Mouse (Mus musculus) embryonic facial prominence, embryonic 14.5 days (tissue): ENCODE measurements at regions not wholly inside any gene's neighbourhood (a gene's known extent, or its start where the extent isn't known, plus 50 kb on each side); places are given as distances from the start of the nearest gene placed in this dataset.

Experiments used
- ATAC-seq: fragments of 200-750 bp; cut with Nextera tagmentation; 2 replicates; pipeline ENCODE4 v1.8.0; 2017; ENCODE audit warnings: low read depth, moderate number of reproducible peaks, moderate TSS enrichment
- DNase-seq: peaks from one replicate; pipeline ENCODE4 v3.0.0-alpha.2; 2015; ENCODE audit warnings: low spot score
- H3K27ac ChIP-seq: fragments of 300-500 bp; sonication (generic); replicated peaks from 2 replicates; pipeline ENCODE4 v1.5.1; 2014; ENCODE audit warnings: low read depth, mild to moderate bottlenecking, low read length, moderate library complexity
- H3K27me3 ChIP-seq: fragments of 300-500 bp; sonication (generic); replicated peaks from 2 replicates; pipeline ENCODE4 v1.6.1; 2014; ENCODE audit warnings: low read length; ENCODE audit not compliant: control insufficient read depth, insufficient read depth
- H3K36me3 ChIP-seq: fragments of 300-500 bp; sonication (generic); 2 replicates; pipeline ENCODE4 v1.6.1; 2014; ENCODE audit warnings: low read length, mixed read lengths; ENCODE audit not compliant: control insufficient read depth, insufficient read depth
- H3K4me1 ChIP-seq: fragments of 300-500 bp; sonication (generic); 2 replicates; pipeline ENCODE4 v1.6.1; 2014; ENCODE audit warnings: antibody characterized with exemption, low read length; ENCODE audit not compliant: control insufficient read depth, insufficient read depth
- H3K4me2 ChIP-seq: fragments of 300-500 bp; sonication (generic); 2 replicates; pipeline ENCODE4 v1.6.1; 2014; ENCODE audit warnings: low read depth, mild to moderate bottlenecking, low read length, moderate library complexity, mixed read lengths
- H3K4me3 ChIP-seq: fragments of 300-500 bp; sonication (generic); 2 replicates; pipeline ENCODE4 v1.5.1; 2014; ENCODE audit warnings: low read depth, mild to moderate bottlenecking, low read length
- H3K9ac ChIP-seq: fragments of 300-500 bp; sonication (generic); 2 replicates; pipeline ENCODE4 v1.6.1; 2014; ENCODE audit warnings: low read depth, mild to moderate bottlenecking, low read length, moderate library complexity, mixed read lengths
- H3K9me3 ChIP-seq: fragments of 300-500 bp; sonication (generic); 2 replicates; pipeline ENCODE4 v1.6.1; 2016; ENCODE audit warnings: low read length; ENCODE audit not compliant: control insufficient read depth
- WGBS: fragments of 180-500 bp; shearing (Covaris S2); extraction: QIAGEN DNeasy Blood & Tissue Kit; methylation state at CpG from one replicate; pipeline ENCODE4 v1.1.7; 2014; 5-methylcytosine and 5-hydroxymethylcytosine counted together

DNA sequence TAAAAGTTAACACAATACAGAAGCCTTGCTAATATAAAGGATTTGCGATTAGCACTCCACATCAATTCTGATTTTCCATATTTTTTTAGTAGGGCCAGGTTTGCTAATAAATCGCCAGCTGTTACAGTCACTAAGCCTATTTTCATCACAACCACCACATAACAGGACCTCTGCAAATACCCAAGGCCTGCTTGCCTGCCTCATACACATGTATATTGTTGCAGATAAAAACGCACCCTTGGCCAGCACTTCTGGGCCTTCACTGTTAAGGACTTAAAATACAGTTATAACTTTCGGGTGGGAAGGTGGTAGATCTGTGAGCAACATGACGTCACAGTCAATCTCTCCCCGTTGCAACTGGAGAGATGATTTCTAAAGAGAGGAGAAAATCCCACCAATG lies 197.7 kb upstream of the Eya4 start:
- peak overlapping the region; percentile 23; the same call in 1 of the 2 replicates for H3K9ac ChIP-seq
- no peak overlapping the region for H3K4me3 ChIP-seq
- ATAC-seq (no peak), DNase-seq (no peak)
- peak overlapping the region; percentile 69 for H3K27ac ChIP-seq
- no peaks in the 10 kb centered on the region for H3K36me3 ChIP-seq
- H3K4me2 ChIP-seq, result no peak overlapping the region
- H3K9me3 ChIP-seq, result no peaks in the 10 kb centered on the region
- peaks cover 17% of the 10 kb centered on the region for H3K4me1 ChIP-seq
- 63% methylated on average over 6 of the region's 6 CpGs for WGBS
- H3K27me3 ChIP-seq, result no peaks in the 10 kb centered on the region

DNA sequence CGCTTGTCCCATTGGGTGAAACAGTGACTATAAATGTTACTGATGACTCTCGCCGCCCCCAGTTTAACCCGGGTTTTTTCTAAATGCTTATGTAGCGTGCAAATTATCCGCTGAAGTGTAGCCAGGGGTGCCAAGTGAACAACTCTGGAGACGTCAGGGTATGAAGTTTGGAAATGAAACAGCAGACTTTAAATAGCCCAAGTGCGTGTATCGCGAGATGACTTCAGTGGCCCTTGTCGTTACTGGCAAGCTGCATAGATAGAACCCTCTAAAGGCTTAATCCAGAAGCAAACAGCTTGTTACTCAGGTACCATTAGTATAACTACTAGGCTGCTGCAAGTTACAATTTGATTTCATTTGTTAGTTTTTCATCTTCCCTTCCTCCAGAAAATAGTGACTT lies 192.1 kb upstream of the Eya4 start:
- no peaks in the 10 kb centered on the region for H3K27me3 ChIP-seq
- no peak overlapping the region for H3K4me3 ChIP-seq

GRCm38 (mm10) chr10:23541914-23542313 lies 191.3 kb upstream of the Eya4 start:
- no peaks in the 10 kb centered on the region for H3K4me1 ChIP-seq
- WGBS, result 41% methylated on average over 5 of the region's 5 CpGs
- no peak for DNase-seq
- no peaks in the 10 kb centered on the region for H3K36me3 ChIP-seq
- no peak for ATAC-seq
- no peaks in the 10 kb centered on the region for H3K27me3 ChIP-seq
- H3K9ac ChIP-seq, result no peak overlapping the region
- H3K27ac ChIP-seq, result no peak overlapping the region
- no peaks in the 10 kb centered on the region for H3K9me3 ChIP-seq
- no peak overlapping the region for H3K4me2 ChIP-seq
- no peak overlapping the region for H3K4me3 ChIP-seq

More for the DNA sequence above, 192.1 kb upstream of the Eya4 start:
- peaks cover 3% of the 10 kb centered on the region; the same call in 1 of the 2 replicates for H3K4me1 ChIP-seq
- DNase-seq, result no peak
- H3K4me2 ChIP-seq, result no peak overlapping the region
- H3K27ac ChIP-seq, result no peak overlapping the region
- WGBS, result 78% methylated on average over 11 of the region's 11 CpGs
- H3K9me3 ChIP-seq, result no peaks in the 10 kb centered on the region
- no peaks in the 10 kb centered on the region for H3K36me3 ChIP-seq
- ATAC-seq, result no peak
- H3K9ac ChIP-seq, result no peak overlapping the region

- Histone ChIP-seq H3K4me1 (no peaks in the 10 kb centered on the region), H3K27me3 (no peaks in the 10 kb centered on the region), H3K36me3 (no peaks in the 10 kb centered on the region), H3K4me2 (no peak overlapping the region), H3K4me3 (no peak overlapping the region), H3K27ac (no peak overlapping the region), H3K9ac (no peak overlapping the region), H3K9me3 (no peaks in the 10 kb centered on the region)
- DNase-seq (no peak), ATAC-seq (no peak)
These were observed 184.1 kb upstream of the Eya4 start for GRCm38 (mm10) chr10:23534636-23535035.

GRCm38 (mm10) chr10:23531964-23532758 lies 181.6 kb upstream of the Eya4 start:
- ATAC-seq (no peak), DNase-seq (no peak)
- Histone ChIP-seq H3K9me3 (no peaks in the 10 kb centered on the region), H3K4me1 (no peaks in the 10 kb centered on the region), H3K9ac (no peak overlapping the region), H3K27me3 (no peaks in the 10 kb centered on the region), H3K36me3 (no peaks in the 10 kb centered on the region), H3K27ac (no peak overlapping the region), H3K4me3 (no peak overlapping the region), H3K4me2 (no peak overlapping the region)
- WGBS, result 82% methylated on average over 17 of the region's 17 CpGs

DNA sequence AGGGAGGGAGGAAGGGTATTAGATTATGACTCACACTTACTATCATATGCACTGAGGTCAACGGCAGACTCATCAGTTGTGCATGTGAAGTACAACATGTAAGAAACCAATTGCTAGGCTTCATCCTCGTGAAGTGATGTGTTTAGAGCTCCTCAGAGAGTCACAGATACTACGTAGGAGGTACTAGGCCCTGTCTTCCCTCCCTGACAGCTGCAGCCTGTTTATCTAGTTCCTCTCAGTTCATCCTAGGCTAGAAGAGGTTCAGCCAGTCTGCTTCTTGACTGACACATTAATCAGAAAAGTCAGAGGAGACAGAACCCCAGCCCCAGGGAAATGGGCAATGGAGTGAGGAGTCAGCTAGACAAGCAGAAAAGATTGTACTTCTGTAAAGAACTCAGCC lies 180.1 kb upstream of the Eya4 start:
- Histone ChIP-seq H3K36me3 (no peaks in the 10 kb centered on the region), H3K27me3 (no peaks in the 10 kb centered on the region), H3K9ac (no peak overlapping the region), H3K9me3 (no peaks in the 10 kb centered on the region), H3K27ac (no peak overlapping the region), H3K4me1 (no peaks in the 10 kb centered on the region), H3K4me3 (no peak overlapping the region), H3K4me2 (no peak overlapping the region)
- 67% methylated on average over 3 of the region's 3 CpGs for WGBS
- DNase-seq (no peak), ATAC-seq (no peak)

GRCm38 (mm10) chr10:23526796-23527195 lies 176.2 kb upstream of the Eya4 start:
- Histone ChIP-seq H3K9ac (no peak overlapping the region), H3K4me3 (no peak overlapping the region), H3K36me3 (no peaks in the 10 kb centered on the region), H3K27me3 (no peaks in the 10 kb centered on the region), H3K9me3 (no peaks in the 10 kb centered on the region), H3K27ac (no peak overlapping the region), H3K4me1 (no peaks in the 10 kb centered on the region), H3K4me2 (no peak overlapping the region)
- no peak for ATAC-seq
- DNase-seq, result no peak

DNA sequence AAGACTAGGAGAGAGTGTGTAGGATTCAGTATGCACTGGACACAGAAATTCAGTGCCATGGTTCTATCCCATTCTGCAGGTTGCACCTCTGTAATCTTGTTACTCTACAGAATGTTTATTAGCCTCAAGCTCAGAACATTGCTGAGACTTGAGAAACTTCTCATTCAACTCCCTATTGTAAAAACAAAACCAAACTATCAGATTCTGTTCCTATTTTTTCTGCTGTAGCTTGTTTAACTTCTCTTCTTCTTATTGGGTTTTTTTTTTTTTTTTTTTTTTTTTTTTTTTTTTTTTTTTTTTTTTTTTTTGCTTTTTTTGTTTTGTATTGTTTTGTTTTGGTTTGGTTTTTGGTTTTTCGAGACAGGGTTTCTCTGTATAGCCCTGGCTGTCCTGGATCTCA lies 172.1 kb upstream of the Eya4 start:
- Histone ChIP-seq H3K4me2 (no peak overlapping the region), H3K27ac (no peak overlapping the region), H3K4me3 (no peak overlapping the region), H3K36me3 (no peaks in the 10 kb centered on the region), H3K9me3 (no peaks in the 10 kb centered on the region), H3K27me3 (no peaks in the 10 kb centered on the region), H3K4me1 (no peaks in the 10 kb centered on the region), H3K9ac (no peak overlapping the region)
- ATAC-seq (no peak), DNase-seq (no peak)
- WGBS, result 69% methylated on average over 1 of the region's 1 CpGs

DNA sequence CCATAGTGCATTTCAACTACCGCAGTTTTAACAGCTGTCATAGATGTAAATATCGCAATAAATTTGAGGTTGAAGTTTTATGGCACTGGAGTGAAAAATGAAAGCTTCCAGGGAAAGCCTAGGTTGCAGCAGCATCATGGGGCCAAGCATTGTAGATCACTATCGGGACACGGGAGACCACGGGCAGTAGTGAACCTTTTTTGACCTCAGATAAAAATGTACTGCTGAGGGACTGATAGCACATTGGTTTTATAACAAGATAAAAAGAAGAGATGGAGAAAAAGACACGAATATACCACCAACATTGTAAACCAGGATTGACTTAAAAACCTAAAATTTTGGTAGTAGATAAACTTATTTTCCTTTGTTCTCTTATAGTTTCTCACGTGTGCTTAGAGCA lies 143.1 kb upstream of the Eya4 start:
- ATAC-seq, result no peak
- 77% methylated on average over 7 of the region's 7 CpGs for WGBS

More for the DNA sequence above, 143.1 kb upstream of the Eya4 start:
- Histone ChIP-seq H3K4me1 (peaks cover 7% of the 10 kb centered on the region), H3K27ac (no peak overlapping the region), H3K27me3 (no peaks in the 10 kb centered on the region), H3K36me3 (no peaks in the 10 kb centered on the region), H3K4me3 (no peak overlapping the region), H3K4me2 (no peak overlapping the region), H3K9me3 (no peaks in the 10 kb centered on the region), H3K9ac (no peak overlapping the region)
- DNase-seq, result no peak
